Mouse (Mus musculus): ENCODE measurements around the gene Otop2. TPM values are rescaled to one million over a fixed set of nuclear protein-coding genes. Genes with fewer than 3 reads are reported as not detected.
A peak's percentile ranks its signal among the peaks of the same experiment; 100 is the strongest.

The Otop2 gene
- total and polyA plus RNA-seq, 3 experiments = not detected

DNA sequence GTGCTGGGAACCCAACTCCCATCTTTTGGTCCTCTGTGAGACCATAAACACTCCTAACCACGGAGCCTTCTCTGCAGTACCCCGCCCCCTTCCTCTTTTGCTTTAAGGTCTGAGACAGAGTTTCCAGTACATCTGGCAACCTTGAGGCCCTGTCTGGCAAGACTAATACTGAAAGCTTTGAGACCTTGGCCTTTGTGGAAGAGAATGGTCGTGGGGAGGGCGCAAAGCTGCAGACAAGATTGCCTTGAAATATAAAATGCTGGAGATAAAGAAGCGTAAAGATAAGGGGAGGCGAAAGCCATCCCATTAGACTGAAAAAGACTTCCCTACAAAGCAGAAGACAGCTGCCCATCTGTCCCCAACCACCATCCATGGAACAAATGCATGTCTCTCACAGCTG, 31.5 kb upstream of the Otop2 start (continued):
- TF ChIP-seq CTCF (IDR thresholded peaks at IDR 0.05 in 2 of 3, conservative IDR thresholded peaks at IDR 0.05 in 1 of 3; ENCODE audit: control insufficient read depth in 1 of 3, insufficient read depth in 1 of 3, low read depth in 2 of 3, low read length in 3 of 3, poor library complexity in 1 of 3, severe bottlenecking in 1 of 3) (no peak), TCF12 (IDR thresholded peaks at IDR 0.05; ENCODE audit: low read depth, low read length) (0 out of 2 replicates have a peak, but pooled peaks have one; percentile 29), KAT2A (conservative IDR thresholded peaks at IDR 0.05; ENCODE audit: low read depth, low read length) (no peak), SMC3 (IDR thresholded peaks at IDR 0.05; ENCODE audit: low read depth, low read length) (no peak), CHD1 (IDR thresholded peaks at IDR 0.05; ENCODE audit: low read depth, low read length) (no peak), BHLHE40 (IDR thresholded peaks at IDR 0.05; ENCODE audit: borderline replicate concordance, low read depth, low read length) (no peak), MYC (IDR thresholded peaks at IDR 0.05; ENCODE audit: low read depth, low read length) (no peak), MYB (IDR thresholded peaks at IDR 0.05; ENCODE audit: low read depth, low read length) (no peak)

GRCm38 (mm10) chr11:115275954-115276353, 31.0 kb upstream of the Otop2 start:
- Histone ChIP-seq H3K4me3 (ENCODE audit: control insufficient read depth in 1 of 2, insufficient read depth in 1 of 2, low read depth in 2 of 2, low read length in 2 of 2) (peak overlapping the region; percentile 81 to 87), H3K4me1 (ENCODE audit: control insufficient read depth in 1 of 2, insufficient read depth in 2 of 2, low read length in 2 of 2) (peaks cover 10 to 26% of the 10 kb centered on the region in 2 experiments), H3K36me3 (ENCODE audit: control insufficient read depth in 1 of 2, insufficient read depth in 2 of 2, low read length in 2 of 2) (peaks cover 0 to 20% of the 10 kb centered on the region in 2 experiments; a peak in 2 of 4 replicates), H3K27ac (ENCODE audit: control insufficient read depth, low read depth, low read length) (no peak overlapping the region; the same call in 1 of the 2 replicates), H3K9me3 (replicated peaks; ENCODE audit: insufficient read depth, low read length) (no peaks in the 10 kb centered on the region), H3K79me2 (ENCODE audit: control insufficient read depth, insufficient read depth, low read length, poor library complexity) (peaks cover 6% of the 10 kb centered on the region; the same call in 1 of the 2 replicates), H3K9ac (ENCODE audit: control insufficient read depth, low read depth, low read length, poor library complexity, severe bottlenecking) (peak overlapping the region; percentile 93), H3K27me3 (ENCODE audit: control insufficient read depth in 1 of 2, insufficient read depth in 2 of 2, low read length in 2 of 2) (no peaks in the 10 kb centered on the region)
- TF ChIP-seq MAFK (IDR thresholded peaks at IDR 0.05; ENCODE audit: borderline replicate concordance, low read depth, low read length) (no peak), ETS1 (IDR thresholded peaks at IDR 0.05; ENCODE audit: low read depth, low read length) (no peak), HCFC1 (IDR thresholded peaks at IDR 0.05; ENCODE audit: low read depth, low read length) (no peak; the same call in 1 of the 2 replicates), CHD2 (IDR thresholded peaks at IDR 0.05; ENCODE audit: low read length) (no peak), MEF2A (IDR thresholded peaks at IDR 0.05; ENCODE audit: extremely low read depth, insufficient replicate concordance, low read depth, low read length, poor library complexity, severe bottlenecking) (no peak), MYB (IDR thresholded peaks at IDR 0.05; ENCODE audit: low read depth, low read length) (no peak), CTCF (IDR thresholded peaks at IDR 0.05 in 2 of 3, conservative IDR thresholded peaks at IDR 0.05 in 1 of 3; ENCODE audit: control insufficient read depth in 1 of 3, insufficient read depth in 1 of 3, low read depth in 2 of 3, low read length in 3 of 3, poor library complexity in 1 of 3, severe bottlenecking in 1 of 3) (no peak), NRF1 (IDR thresholded peaks at IDR 0.05; ENCODE audit: insufficient read depth, low read depth, low read length, poor library complexity, severe bottlenecking) (no peak), POLR2AphosphoS2 (IDR thresholded peaks at IDR 0.05; ENCODE audit: low read length) (no peak), MXI1 (IDR thresholded peaks at IDR 0.05; ENCODE audit: low read depth, low read length) (no peak)
- DNase-seq (ENCODE audit: low read depth, low spot score) = no peak
